Mouse (Mus musculus): ENCODE data around the gene Aco2. TPM values are rescaled to one million over a fixed set of nuclear protein-coding genes. Genes with fewer than 3 reads are reported as not detected.

The Aco2 gene
- total and polyA plus RNA-seq, 2 experiments from 2014 or later: 298 to 536 TPM

- Histone ChIP-seq H3K36me3 (ENCODE audit: insufficient read depth, low read length) (no peaks in the 10 kb centered on the region), H3K9ac (replicated peaks; ENCODE audit: low read length) (no peak overlapping the region), H3K27me3 (ENCODE audit: insufficient read depth, low read length) (no peaks in the 10 kb centered on the region), H3K4me3 (ENCODE audit: low read length) (no peak overlapping the region), H3K4me1 (ENCODE audit: insufficient read depth, low read length) (peaks cover 12% of the 10 kb centered on the region), H3K4me2 (ENCODE audit: low read depth, low read length) (no peak overlapping the region), H3K9me3 (ENCODE audit: low read length) (no peaks in the 10 kb centered on the region), H3K27ac (no peak overlapping the region)
- TF ChIP-seq CTCF (IDR thresholded peaks at IDR 0.05; ENCODE audit: low read depth): no peak
- 62% methylated on average over 7 of the region's 7 CpGs for WGBS
- ATAC-seq (no peak), DNase-seq (ENCODE audit: low spot score) (no peak)
Measured at GRCm38 (mm10) chr15:81836966-81837920, 34.9 kb upstream of the Aco2 start.

- no peaks in the 10 kb centered on the region for H3K36me3 ChIP-seq (ENCODE audit: insufficient read depth, low read length)
- H3K4me3 ChIP-seq (ENCODE audit: low read length): no peak overlapping the region
- peaks cover 12% of the 10 kb centered on the region for H3K4me1 ChIP-seq (ENCODE audit: insufficient read depth, low read length)
- WGBS: 29% methylated on average over 14 of the region's 14 CpGs
- no peak overlapping the region for H3K9ac ChIP-seq (replicated peaks; ENCODE audit: low read length)
- no peaks in the 10 kb centered on the region for H3K27me3 ChIP-seq (ENCODE audit: insufficient read depth, low read length)
- no peak overlapping the region; the same call in 1 of the 2 replicates for H3K4me2 ChIP-seq (ENCODE audit: low read depth, low read length)
- peak overlapping the region; percentile 65; the same call in 1 of the 2 replicates for H3K27ac ChIP-seq
- no peaks in the 10 kb centered on the region for H3K9me3 ChIP-seq (ENCODE audit: low read length)
- no peak for TF ChIP-seq CTCF (IDR thresholded peaks at IDR 0.05; ENCODE audit: low read depth)
- ATAC-seq (no peak), DNase-seq (ENCODE audit: low spot score) (peak; percentile 20)
Measured at GRCm38 (mm10) chr15:81838554-81839235, 33.4 kb upstream of the Aco2 start.

GRCm38 (mm10) chr15:81839634-81840033 lies 32.5 kb upstream of the Aco2 start:
- TF ChIP-seq CTCF (IDR thresholded peaks at IDR 0.05; ENCODE audit: low read depth): no peak
- DNase-seq (ENCODE audit: low spot score) (peak; percentile 90), ATAC-seq (peak; percentile 92)
- 0 out of 2 replicates have a peak overlapping the region, but pooled peaks have one; percentile 11 for H3K4me2 ChIP-seq (ENCODE audit: low read depth, low read length)
- H3K27me3 ChIP-seq (ENCODE audit: insufficient read depth, low read length): no peaks in the 10 kb centered on the region
- H3K9me3 ChIP-seq (ENCODE audit: low read length): no peaks in the 10 kb centered on the region
- peak overlapping the region; percentile 65; the same call in 1 of the 2 replicates for H3K27ac ChIP-seq
- WGBS: 30% methylated on average over 5 of the region's 5 CpGs
- no peak overlapping the region for H3K9ac ChIP-seq (replicated peaks; ENCODE audit: low read length)
- peaks cover 7% of the 10 kb centered on the region for H3K4me1 ChIP-seq (ENCODE audit: insufficient read depth, low read length)
- H3K4me3 ChIP-seq (ENCODE audit: low read length): no peak overlapping the region
- H3K36me3 ChIP-seq (ENCODE audit: insufficient read depth, low read length): no peaks in the 10 kb centered on the region

GRCm38 (mm10) chr15:81840306-81840705 lies 31.8 kb upstream of the Aco2 start:
- Histone ChIP-seq H3K27ac (no peak overlapping the region), H3K36me3 (ENCODE audit: insufficient read depth, low read length) (no peaks in the 10 kb centered on the region), H3K9me3 (ENCODE audit: low read length) (no peaks in the 10 kb centered on the region), H3K9ac (replicated peaks; ENCODE audit: low read length) (no peak overlapping the region), H3K27me3 (ENCODE audit: insufficient read depth, low read length) (no peaks in the 10 kb centered on the region), H3K4me1 (ENCODE audit: insufficient read depth, low read length) (peaks cover 7% of the 10 kb centered on the region), H3K4me2 (ENCODE audit: low read depth, low read length) (no peak overlapping the region), H3K4me3 (ENCODE audit: low read length) (no peak overlapping the region)
- ATAC-seq (no peak), DNase-seq (ENCODE audit: low spot score) (no peak)
- 78% methylated on average over 7 of the region's 7 CpGs for WGBS
- peak; percentile 7; the same call in 1 of the 2 replicates for TF ChIP-seq CTCF (IDR thresholded peaks at IDR 0.05; ENCODE audit: low read depth)

GRCm38 (mm10) chr15:81842275-81842674 lies 29.8 kb upstream of the Aco2 start:
- DNase-seq (ENCODE audit: low spot score): no peak
- WGBS: 86% methylated on average over 7 of the region's 7 CpGs
- 0 out of 2 replicates have a peak, but pooled peaks cover 3% of the 10 kb centered on the region for H3K4me1 ChIP-seq (ENCODE audit: insufficient read depth, low read length)
- TF ChIP-seq CTCF (IDR thresholded peaks at IDR 0.05; ENCODE audit: low read depth): no peak
- no peak overlapping the region for H3K4me3 ChIP-seq (ENCODE audit: low read length)
- no peak for ATAC-seq
- H3K9ac ChIP-seq (replicated peaks; ENCODE audit: low read length): no peak overlapping the region
- H3K27me3 ChIP-seq (ENCODE audit: insufficient read depth, low read length): no peaks in the 10 kb centered on the region
- H3K4me2 ChIP-seq (ENCODE audit: low read depth, low read length): no peak overlapping the region
- H3K9me3 ChIP-seq (ENCODE audit: low read length): no peaks in the 10 kb centered on the region
- H3K36me3 ChIP-seq (ENCODE audit: insufficient read depth, low read length): no peaks in the 10 kb centered on the region
- H3K27ac ChIP-seq: no peak overlapping the region

GRCm38 (mm10) chr15:81845033-81845625 lies 27.0 kb upstream of the Aco2 start:
- H3K4me1 ChIP-seq (ENCODE audit: insufficient read depth, low read length): no peaks in the 10 kb centered on the region
- TF ChIP-seq CTCF (IDR thresholded peaks at IDR 0.05; ENCODE audit: low read depth): no peak
- H3K27ac ChIP-seq: no peak overlapping the region
- ATAC-seq: no peak
- H3K9ac ChIP-seq (replicated peaks; ENCODE audit: low read length): no peak overlapping the region
- H3K36me3 ChIP-seq (ENCODE audit: insufficient read depth, low read length): peaks cover 13% of the 10 kb centered on the region
- no peak overlapping the region for H3K4me3 ChIP-seq (ENCODE audit: low read length)
- DNase-seq (ENCODE audit: low spot score): no peak
- H3K27me3 ChIP-seq (ENCODE audit: insufficient read depth, low read length): no peaks in the 10 kb centered on the region
- WGBS: 60% methylated on average over 5 of the region's 5 CpGs
- no peaks in the 10 kb centered on the region for H3K9me3 ChIP-seq (ENCODE audit: low read length)
- no peak overlapping the region for H3K4me2 ChIP-seq (ENCODE audit: low read depth, low read length)

Measured in hindbrain, postnatal 0 days (tissue).